Mouse (Mus musculus) bone marrow, adult 2 months (tissue): ENCODE results near the gene Slc43a3. TPM values are rescaled to one million over a fixed set of nuclear protein-coding genes. Genes with fewer than 3 reads are reported as not detected.

Experiments used
- H3K27ac ChIP-seq: fragments of 200-500 bp; 2 replicates; pipeline ENCODE4 v1.5.1; 2012; ENCODE audit warnings: low read depth, mild to moderate bottlenecking, control low read depth, inconsistent platforms, low read length; ENCODE audit not compliant: control insufficient read depth, poor library complexity, insufficient read depth
- H3K4me1 ChIP-seq: fragments of 200-500 bp; 2 replicates; pipeline ENCODE4 v1.6.1; 2011; ENCODE audit warnings: low read length; ENCODE audit not compliant: control insufficient read depth, insufficient read depth
- H3K4me3 ChIP-seq: fragments of 200-500 bp; replicated peaks from 2 replicates; pipeline ENCODE3; 2011; ENCODE audit warnings: mild to moderate bottlenecking, low read depth, low read length, control low read depth; ENCODE audit not compliant: control insufficient read depth
- CTCF ChIP-seq: fragments of 200-500 bp; IDR thresholded peaks from 2 replicates; pipeline ENCODE4 v1.5.1; 2011; ENCODE audit warnings: low read length, control low read depth; ENCODE audit not compliant: control insufficient read depth, insufficient read depth
- POLR2A ChIP-seq: fragments of 200-500 bp; IDR thresholded peaks from 2 replicates; pipeline ENCODE4 v1.6.1; 2011; ENCODE audit warnings: low read depth, mild to moderate bottlenecking, control low read depth, low read length, borderline replicate concordance; ENCODE audit not compliant: control insufficient read depth
- WGBS: fragments of 180-500 bp; shearing (Covaris S2); methylation state at CpG from one replicate; pipeline ENCODE4 v1.1.7; 2018; 5-methylcytosine and 5-hydroxymethylcytosine counted together
- polyA plus RNA-seq: library from polyadenylated mRNA; stranded (reverse); fragments of >200 nt; gene quantifications from 2 replicates; pipeline ENCODE4 v1.2.4, GENCODE M21; 2011; ENCODE audit warnings: low replicate concordance; ENCODE audit not compliant: missing spikeins, insufficient read depth, insufficient read length

Slc43a3 gene
- polyA plus RNA-seq, 1 experiment: 90.6 TPM

DNA sequence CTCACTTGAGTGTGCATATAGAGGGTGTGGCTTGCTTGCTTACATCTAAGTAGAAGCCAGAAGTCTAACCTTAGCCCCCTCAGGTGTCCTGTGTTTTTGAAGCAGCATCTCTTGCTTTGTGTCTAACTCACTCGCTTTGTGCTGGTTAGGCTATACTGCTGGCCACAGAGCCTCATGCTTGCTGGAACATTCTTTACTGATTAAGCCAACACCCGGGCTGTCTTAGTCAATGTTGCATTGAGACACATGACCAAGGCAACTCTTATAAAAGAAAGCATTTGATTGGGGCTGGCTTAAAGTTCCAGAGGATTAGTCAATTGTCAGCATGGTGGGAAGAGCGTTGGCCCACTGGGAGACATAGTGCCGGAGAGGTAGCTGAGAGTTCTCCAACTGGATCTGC, 5.4 kb downstream of the Slc43a3 start:
- no peak overlapping the region for H3K27ac ChIP-seq
- no peak overlapping the region for H3K4me3 ChIP-seq
- 85% methylated on average over 4 of the region's 4 CpGs for WGBS
- TF ChIP-seq POLR2A (no peak), CTCF (no peak)
- peaks cover 6% of the 10 kb centered on the region for H3K4me1 ChIP-seq

DNA sequence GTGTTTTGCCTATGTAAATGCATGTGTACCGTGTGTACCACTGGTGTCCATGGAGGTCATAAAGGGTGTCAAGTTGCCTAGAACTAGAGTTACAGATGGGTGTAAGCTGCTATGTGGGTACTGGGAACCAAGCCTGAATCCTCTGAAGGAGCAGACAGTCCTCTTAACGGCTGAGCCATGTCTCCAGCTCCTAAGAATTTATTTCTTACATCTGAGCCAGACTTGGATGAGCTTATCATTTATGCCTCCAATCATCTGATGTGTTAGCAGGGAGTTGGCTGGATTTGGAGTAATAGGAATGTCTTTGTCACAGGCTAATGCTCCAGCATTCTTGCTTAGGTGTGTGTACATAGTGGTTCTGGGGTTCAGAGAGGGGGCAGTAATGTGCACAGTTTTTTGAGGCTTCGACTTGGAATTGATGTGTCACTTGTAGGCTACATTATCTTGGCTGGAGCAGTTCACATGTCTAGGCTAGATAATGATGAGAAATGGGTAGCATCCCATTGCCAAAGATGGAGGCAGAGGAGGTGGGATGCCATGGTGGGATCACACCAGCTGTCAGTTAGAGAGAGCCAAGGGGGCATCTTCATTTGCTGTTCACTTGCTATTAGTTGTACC, 10.9 kb downstream of the Slc43a3 start:
- no peak overlapping the region for H3K27ac ChIP-seq
- 82% methylated on average over 3 of the region's 3 CpGs for WGBS

DNA sequence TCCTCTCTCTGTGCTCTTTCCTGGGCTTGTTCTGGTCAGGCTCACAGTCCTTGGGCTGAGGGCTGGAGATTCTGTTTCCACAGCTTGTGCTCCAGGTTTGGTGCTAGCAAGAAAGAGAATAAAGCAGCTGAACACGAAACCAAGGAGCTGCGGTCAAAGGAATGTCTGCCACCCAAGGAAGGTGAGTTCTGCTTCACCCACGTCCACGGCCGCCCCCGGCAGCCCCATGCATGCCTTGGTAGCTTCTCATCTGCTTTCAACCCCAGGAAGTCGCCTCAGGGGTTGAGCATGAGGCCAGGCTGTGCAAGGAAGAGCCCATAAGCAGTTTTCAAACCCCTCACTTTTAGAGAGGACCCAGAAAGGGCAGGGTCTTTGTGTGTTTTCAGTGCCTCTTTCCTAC, 11.9 kb downstream of the Slc43a3 start:
- 96% methylated on average over 7 of the region's 7 CpGs for WGBS
- Histone ChIP-seq H3K4me3 (no peak overlapping the region), H3K27ac (no peak overlapping the region), H3K4me1 (no peaks in the 10 kb centered on the region)
- TF ChIP-seq POLR2A (no peak), CTCF (no peak)

More for the DNA sequence above, 10.9 kb downstream of the Slc43a3 start:
- TF ChIP-seq CTCF (no peak), POLR2A (no peak)
- no peaks in the 10 kb centered on the region; the same call in 1 of the 2 replicates for H3K4me1 ChIP-seq
- no peak overlapping the region for H3K4me3 ChIP-seq

- no peak overlapping the region for H3K27ac ChIP-seq
- no peaks in the 10 kb centered on the region for H3K4me1 ChIP-seq
- 86% methylated on average over 2 of the region's 2 CpGs for WGBS
- H3K4me3 ChIP-seq: no peak overlapping the region
- TF ChIP-seq CTCF: no peak
- no peak for TF ChIP-seq POLR2A
These were observed 12.3 kb downstream of the Slc43a3 start for GRCm38 (mm10) chr2:84948721-84949120.

GRCm38 (mm10) chr2:84951027-84951426, 14.6 kb downstream of the Slc43a3 start:
- no peak overlapping the region for H3K4me3 ChIP-seq
- no peak for TF ChIP-seq POLR2A
- 91% methylated on average over 8 of the region's 8 CpGs for WGBS
- peaks cover 2% of the 10 kb centered on the region; the same call in 1 of the 2 replicates for H3K4me1 ChIP-seq
- no peak overlapping the region for H3K27ac ChIP-seq

DNA sequence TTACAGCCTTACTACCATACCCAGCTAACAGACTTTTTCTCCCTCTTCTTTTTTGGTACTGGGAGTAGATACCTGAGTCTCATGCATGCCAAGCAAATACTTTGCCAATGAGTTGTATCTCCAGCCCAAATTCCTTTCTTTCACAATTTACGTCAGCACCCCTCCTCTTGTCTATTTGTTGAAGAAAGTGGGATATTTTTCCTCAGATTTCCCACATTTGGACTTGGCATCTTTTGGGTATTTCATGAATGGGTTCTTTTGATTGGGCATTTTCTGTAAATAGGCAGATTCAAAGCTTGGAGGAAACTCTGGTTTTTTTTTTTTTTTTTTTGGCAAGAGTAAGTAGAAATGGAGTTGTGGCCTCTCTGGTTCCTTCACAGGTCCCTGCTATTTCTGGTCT, 15.9 kb downstream of the Slc43a3 start:
- peaks cover 2% of the 10 kb centered on the region; the same call in 1 of the 2 replicates for H3K4me1 ChIP-seq
- 100% methylated on average over 1 of the region's 1 CpGs for WGBS

DNA sequence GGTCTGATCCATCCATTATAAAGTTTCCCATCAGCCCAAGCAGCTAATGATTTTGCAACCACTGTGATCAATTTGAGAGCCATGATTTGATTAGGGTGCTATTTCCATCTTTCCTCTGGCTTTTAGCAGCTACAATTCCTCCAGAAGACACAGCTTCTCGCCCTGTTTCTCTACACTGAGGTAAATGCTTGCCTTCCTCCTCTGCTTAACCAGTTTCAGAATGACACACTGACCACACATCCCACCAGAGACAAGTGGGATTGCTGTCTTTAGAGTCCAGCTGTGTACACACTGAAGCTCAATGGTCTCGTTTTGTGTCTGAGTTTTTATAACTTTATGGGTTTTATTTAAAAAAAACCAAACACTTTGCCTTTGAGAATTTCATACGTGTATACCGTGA, 16.3 kb downstream of the Slc43a3 start:
- no peak overlapping the region for H3K27ac ChIP-seq
- WGBS: 84% methylated on average over 4 of the region's 4 CpGs
- TF ChIP-seq CTCF (no peak), POLR2A (no peak)
- H3K4me3 ChIP-seq: no peak overlapping the region
- peaks cover 2% of the 10 kb centered on the region; the same call in 1 of the 2 replicates for H3K4me1 ChIP-seq

More for the DNA sequence above, 15.9 kb downstream of the Slc43a3 start:
- Histone ChIP-seq H3K27ac (no peak overlapping the region), H3K4me3 (no peak overlapping the region)
- TF ChIP-seq CTCF (no peak), POLR2A (no peak)

GRCm38 (mm10) chr2:84955435-84955834, 19.1 kb downstream of the Slc43a3 start:
- 67% methylated on average over 9 of the region's 9 CpGs for WGBS
- peaks cover 2% of the 10 kb centered on the region; the same call in 1 of the 2 replicates for H3K4me1 ChIP-seq
- TF ChIP-seq POLR2A: no peak
- no peak for TF ChIP-seq CTCF
- H3K4me3 ChIP-seq: no peak overlapping the region
- H3K27ac ChIP-seq: no peak overlapping the region

- H3K4me1 ChIP-seq: peaks cover 2% of the 10 kb centered on the region; the same call in 1 of the 2 replicates
- H3K4me3 ChIP-seq: no peak overlapping the region
- 35% methylated on average over 5 of the region's 5 CpGs for WGBS
- TF ChIP-seq CTCF (peak; percentile 87), POLR2A (no peak)
- no peak overlapping the region for H3K27ac ChIP-seq
These were observed 19.9 kb downstream of the Slc43a3 start for GRCm38 (mm10) chr2:84956274-84956673.
